Mouse (Mus musculus): ENCODE results near the gene Ddo. TPM values are rescaled to one million over a fixed set of nuclear protein-coding genes. Genes with fewer than 3 reads are reported as not detected.

Gene Ddo
- polyA plus RNA-seq (2012; rRNA removed; ENCODE audit: low replicate concordance): 0.70 and 3.4 TPM in 2 replicates

DNA sequence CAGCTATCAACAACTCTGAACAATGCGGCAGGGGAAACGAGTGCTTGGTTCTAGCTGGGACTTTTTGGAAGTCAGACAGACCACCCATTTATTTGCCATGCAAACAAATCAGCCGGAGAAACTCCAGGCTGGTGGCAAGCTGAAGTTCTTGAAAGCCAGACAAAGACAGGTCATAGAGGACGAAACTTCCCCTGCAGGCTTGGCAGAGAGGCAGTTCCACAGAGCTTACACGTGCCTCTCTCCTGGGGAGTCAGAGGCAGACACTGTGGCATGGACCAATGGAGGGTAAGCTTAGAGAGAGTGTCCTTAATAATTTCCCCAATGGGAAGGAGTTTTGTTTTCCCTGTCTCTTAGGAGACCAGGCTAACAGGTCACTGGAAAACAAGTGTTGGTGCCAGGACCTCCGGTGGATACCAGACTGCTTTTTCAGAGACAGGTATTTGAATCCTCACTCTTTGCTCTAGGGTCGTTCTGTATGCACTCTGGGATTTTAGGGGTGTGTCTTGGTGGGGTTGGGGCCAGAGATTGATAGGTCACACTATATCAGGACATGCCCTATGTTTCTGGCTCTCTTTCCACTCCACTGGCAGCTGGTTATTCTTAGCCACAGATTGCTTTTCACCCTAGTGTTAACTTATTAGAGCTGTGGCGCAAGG, at the start of gene Ddo:
Ddo (plus strand) TSS at position 356 of the 656 bp plus-strand sequence.

DNA sequence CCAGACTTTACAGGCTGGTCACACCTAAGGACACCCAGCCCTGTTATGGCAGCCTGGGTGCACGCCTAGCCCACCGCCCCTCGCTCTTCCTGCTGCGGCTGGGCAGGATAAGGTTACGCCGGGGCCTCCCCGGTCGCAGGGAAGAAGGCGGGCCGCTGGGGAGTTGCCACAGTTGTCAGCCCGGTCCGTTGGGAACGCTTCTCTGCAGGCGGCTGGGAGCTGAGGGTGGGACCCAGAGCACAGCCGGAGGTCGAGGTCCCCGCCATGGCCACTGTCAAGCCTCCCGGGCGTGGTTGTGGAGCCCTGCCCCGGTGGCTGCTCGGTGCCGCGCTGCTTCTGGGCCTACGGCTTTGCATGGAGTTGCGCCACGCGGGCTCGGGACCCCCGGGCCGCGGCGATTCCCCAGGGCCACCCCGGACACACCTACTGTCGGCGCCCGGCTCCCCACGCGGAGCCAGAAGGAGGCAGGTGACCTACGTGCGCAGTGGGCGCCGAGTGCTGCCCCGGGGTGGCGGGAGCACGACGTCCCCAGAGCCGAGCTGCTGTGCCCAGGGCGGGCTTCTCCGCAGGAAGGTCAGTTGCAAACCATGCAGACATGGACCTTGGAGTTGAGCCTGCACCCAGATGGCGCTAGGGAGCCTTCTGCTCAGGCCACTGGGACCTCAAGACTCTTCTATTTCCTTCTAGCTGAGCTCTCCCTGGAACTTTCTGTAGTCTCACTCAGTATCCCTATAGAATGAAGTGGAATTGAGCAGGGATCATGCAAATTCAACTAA, 53.5 kb downstream of the Ddo start, which contains the start of gene Mettl24:
Mettl24 (plus strand) TSS at position 191 of the 776 bp plus-strand sequence.

Other genes with a start within 250 kb of the Ddo start
- gene Slc22a16, start 59.7 kb upstream of the Ddo start, polyA plus RNA-seq (2012; rRNA removed; ENCODE audit: low replicate concordance): not detected in 2 replicates
- gene Mettl24, start 53.3 kb downstream of the Ddo start, polyA plus RNA-seq (2012; rRNA removed; ENCODE audit: low replicate concordance): 2.7 and 3.4 TPM in 2 replicates

Measured in duodenum, adult 2 months (tissue).